Mouse (Mus musculus) left cerebral cortex, postnatal 14 days (tissue): ENCODE results near the gene Sv2c. TPM values are rescaled to one million over a fixed set of nuclear protein-coding genes. Genes with fewer than 3 reads are reported as not detected.

ENCODE experiments used
- DNase-seq, 2 experiments: peaks; one replicate each; pipeline ENCODE4 v3.0.0; 2021 to 2022; ENCODE audit warnings: low spot score in 2 of 2, mixed read lengths in 1 of 2
- intact Hi-C: fragments of 180-260 bp; cut with DNase I; formaldehyde crosslinking; loops from one replicate; pipeline ENCODE4 v1.15.1; 2025
- long read RNA-seq, 2 experiments: library from polyadenylated mRNA; stranded (forward); transcript quantifications; one replicate each; pipeline ENCODE4 v2.0.0; 2021
- total RNA-seq, 2 experiments: library from RNA; stranded (reverse); gene quantifications; 2 replicates each; pipeline ENCODE4 v1.2.3; 2021

The Sv2c gene
- total RNA-seq, result 10 to 100 TPM; 25.9 to 29.4 TPM
- long read RNA-seq, experiment 1, partial matches to known transcripts, result 0 of 2 reads
- long read RNA-seq, experiment 1, other reads (novel, unspliced or antisense), result 2 of 2 reads
- long read RNA-seq, experiment 2, partial matches to known transcripts, result 0 of 2 reads
- long read RNA-seq, experiment 2, other reads (novel, unspliced or antisense), result 2 of 2 reads

- intact Hi-C loops, result loop anchor here (5.0 kb wide), 1 partner anchor 255 kb away; the partner anchor contains the start of gene Poc5
- peak; percentile 65 to 69 for DNase-seq
These were observed at the start of gene Sv2c for GRCm38 (mm10) chr13:96132401-96132816. Gene Sv2c, minus strand, starts transcription at chr13:96132577.

- intact Hi-C loops, result no loop called here
- DNase-seq, result no peak
These were observed 48.3 kb upstream of the Sv2c start for GRCm38 (mm10) chr13:96180671-96181161.

- peak; percentile 34 to 61 for DNase-seq
- intact Hi-C loops, result no loop called here
These were observed 43.3 kb upstream of the Sv2c start for GRCm38 (mm10) chr13:96175591-96176212.

DNA sequence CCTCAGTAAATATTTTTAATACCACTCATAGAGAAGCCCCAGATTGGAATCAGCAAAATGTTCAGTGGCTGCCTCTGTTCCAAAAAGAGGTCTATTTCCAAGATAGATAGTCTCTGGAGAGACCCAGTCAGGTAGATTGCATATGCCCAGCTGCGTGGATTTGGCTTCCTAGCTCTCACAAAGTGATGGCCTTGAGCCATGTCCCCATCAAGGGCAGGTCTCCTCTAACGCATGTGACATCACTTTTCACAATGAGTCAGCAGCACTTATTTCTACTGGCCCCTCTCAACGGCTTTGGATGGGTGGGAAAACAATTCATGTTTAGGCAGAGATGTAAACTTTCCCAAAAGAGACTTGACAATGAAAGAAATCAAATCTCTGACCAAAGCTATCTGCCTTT is 41.3 kb upstream of the Sv2c start:
- no peak for DNase-seq
- intact Hi-C loops, result no loop called here

GRCm38 (mm10) chr13:96172290-96172689 is 39.9 kb upstream of the Sv2c start:
- DNase-seq, result no peak
- intact Hi-C loops, result no loop called here

DNA sequence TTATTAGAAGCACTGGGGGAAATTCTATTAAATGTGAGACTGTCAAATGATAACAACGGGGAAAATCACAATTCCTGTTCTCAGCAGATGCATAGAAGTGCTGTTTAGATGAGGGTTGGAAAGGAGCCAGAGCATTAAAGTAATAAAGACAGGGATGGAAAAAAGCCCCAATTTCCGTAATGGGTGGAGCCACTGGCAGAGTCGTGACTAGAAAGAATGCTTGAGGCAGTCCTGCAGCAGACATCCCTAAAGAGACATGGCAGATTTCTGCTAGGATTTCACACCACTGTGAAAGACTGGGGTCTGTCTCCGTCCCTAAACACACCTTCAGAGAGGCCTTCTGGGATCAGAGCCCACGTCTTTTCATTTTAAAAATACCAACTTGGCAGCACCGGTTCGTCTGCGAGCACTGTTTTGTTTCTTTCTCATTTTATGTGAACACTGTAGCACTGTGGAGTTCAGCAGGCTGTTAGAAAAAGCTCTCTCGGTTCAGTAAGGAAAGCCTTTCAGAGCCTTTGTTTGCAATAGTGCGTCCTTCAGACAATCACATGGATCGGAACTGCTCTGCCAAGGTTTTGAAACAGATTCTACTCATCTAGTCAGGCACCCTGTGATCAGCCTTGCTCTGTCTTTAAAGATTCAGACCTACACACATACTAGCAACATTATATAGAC is 36.8 kb upstream of the Sv2c start:
- intact Hi-C loops, result no loop called here
- no peak for DNase-seq

DNA sequence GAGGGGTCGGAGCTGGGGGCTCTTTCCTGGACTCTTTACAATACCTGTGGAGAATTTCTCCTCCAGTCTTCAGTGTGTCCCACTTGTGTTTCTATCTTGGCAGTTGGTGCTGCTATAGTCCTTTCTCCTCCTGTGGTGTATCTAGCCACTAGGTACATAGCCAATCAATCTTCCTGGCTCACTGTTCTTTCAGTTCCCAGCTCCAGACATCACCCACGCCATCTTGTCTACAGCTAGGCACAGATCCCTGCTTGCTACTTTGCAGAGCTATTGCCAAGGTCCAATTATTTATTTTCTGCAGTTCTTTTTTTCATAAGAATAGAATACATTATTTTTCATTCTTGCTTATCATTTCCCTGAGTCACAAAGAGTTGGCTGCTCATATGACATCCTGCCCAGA is 34.2 kb upstream of the Sv2c start:
- intact Hi-C loops, result no loop called here
- no peak for DNase-seq

GRCm38 (mm10) chr13:96133363-96134100 is 1.2 kb upstream of the Sv2c start:
- intact Hi-C loops, result loop anchor here (5.0 kb wide), 1 partner anchor 254 kb away; the partner anchor contains the start of gene Poc5
- DNase-seq, result peak in 1 of 2 experiments; percentile 3

- DNase-seq, result peak; percentile 16 to 25
- intact Hi-C loops, result loop anchor here (5.0 kb wide), 1 partner anchor 254 kb away; the partner anchor contains the start of gene Poc5
These were observed 456 bp upstream of the Sv2c start for GRCm38 (mm10) chr13:96132833-96133232.

GRCm38 (mm10) chr13:96131911-96132310 is 466 bp downstream of the Sv2c start:
- intact Hi-C loops, result loop anchor here (5.0 kb wide), 1 partner anchor 255 kb away; the partner anchor contains the start of gene Poc5
- DNase-seq, result no peak

- intact Hi-C loops, result loop anchor here (5.0 kb wide), 1 partner anchor 256 kb away; the partner anchor contains the start of gene Poc5
- peak; percentile 64 to 71 for DNase-seq
These were observed 1.3 kb downstream of the Sv2c start for GRCm38 (mm10) chr13:96131050-96131449.

DNA sequence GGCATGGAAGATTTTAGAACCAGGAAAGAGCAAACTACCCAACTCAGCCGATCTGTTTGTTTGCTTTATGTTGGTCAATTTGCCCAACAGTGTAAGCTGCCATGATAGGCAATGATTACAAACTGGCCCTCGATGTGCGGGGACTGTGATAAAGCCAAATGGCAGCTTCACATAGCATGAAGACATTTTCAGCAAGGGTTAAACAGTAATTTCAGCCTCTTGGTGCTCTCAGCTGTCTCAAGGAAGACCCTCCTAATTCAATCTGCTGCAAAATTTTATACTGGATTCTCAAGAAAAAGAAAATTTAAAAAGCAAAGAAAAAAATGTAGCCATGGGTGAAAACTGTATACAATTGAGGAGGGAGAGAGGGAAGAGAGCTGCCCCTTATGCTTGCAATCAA is 3.3 kb downstream of the Sv2c start:
- DNase-seq, result no peak
- intact Hi-C loops, result no loop called here

DNA sequence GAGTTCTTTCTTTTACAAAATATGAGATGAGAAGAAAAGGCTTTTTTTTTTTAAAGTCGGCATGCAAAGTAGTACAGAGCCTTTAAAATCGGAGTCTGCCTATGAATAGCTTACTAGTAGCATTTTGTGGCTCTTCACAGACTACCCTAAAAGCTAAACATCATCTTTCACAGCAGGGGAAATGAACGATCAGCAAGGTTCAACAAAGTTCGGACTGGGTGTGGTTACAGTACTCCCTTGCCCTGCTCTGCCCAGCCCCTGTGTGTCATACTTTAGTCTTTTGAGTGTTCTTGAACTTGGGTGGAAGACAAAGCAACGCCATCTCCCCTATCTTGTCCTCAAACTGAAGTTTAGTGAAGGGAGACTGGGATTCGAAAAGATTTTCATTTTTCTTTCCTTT is 5.7 kb downstream of the Sv2c start:
- intact Hi-C loops, result no loop called here
- DNase-seq, result no peak

DNA sequence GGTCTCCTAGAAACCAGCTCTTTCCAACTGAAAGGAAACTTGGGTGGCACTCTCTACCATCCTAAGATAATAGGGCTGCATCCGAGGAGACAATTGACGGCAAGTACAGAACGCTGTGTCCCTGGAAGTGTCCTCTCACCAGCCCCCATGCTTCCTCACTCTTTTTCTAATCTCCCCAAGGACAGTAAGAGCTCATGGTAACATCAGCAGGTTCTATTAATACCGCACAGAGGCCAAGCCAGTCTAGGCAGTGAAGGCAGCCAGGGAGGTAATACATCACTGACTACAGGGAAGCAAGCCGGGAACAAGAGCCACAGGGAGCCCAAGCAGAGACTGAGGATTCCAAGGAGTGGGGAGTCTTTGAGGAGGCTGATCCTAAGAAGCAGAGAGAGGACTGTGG is 7.4 kb downstream of the Sv2c start:
- intact Hi-C loops, result no loop called here
- DNase-seq, result no peak

GRCm38 (mm10) chr13:96112711-96113110 is 19.7 kb downstream of the Sv2c start:
- DNase-seq, result no peak
- intact Hi-C loops, result no loop called here

DNA sequence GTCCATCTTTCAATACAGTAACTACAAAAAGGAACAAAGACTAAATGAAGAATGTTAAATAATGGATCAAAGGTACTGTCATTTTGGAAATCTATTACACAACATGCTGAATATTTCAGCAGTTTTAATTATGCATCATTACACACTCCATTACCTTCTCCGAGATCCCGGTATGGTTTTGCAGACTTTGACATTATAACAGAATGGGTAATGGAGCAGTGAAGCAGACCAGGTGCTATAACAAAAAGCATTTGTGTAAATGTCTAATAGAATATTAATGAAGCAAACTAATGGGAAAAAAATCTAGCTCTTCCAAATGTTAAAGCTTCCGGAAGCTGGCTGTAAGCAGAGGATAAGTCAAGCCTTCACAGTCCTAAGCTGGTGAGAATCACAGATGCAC is 21.6 kb downstream of the Sv2c start:
- no peak for DNase-seq
- intact Hi-C loops, result no loop called here

- DNase-seq, result no peak
- intact Hi-C loops, result no loop called here
These were observed 26.0 kb downstream of the Sv2c start for GRCm38 (mm10) chr13:96106367-96106766.

DNA sequence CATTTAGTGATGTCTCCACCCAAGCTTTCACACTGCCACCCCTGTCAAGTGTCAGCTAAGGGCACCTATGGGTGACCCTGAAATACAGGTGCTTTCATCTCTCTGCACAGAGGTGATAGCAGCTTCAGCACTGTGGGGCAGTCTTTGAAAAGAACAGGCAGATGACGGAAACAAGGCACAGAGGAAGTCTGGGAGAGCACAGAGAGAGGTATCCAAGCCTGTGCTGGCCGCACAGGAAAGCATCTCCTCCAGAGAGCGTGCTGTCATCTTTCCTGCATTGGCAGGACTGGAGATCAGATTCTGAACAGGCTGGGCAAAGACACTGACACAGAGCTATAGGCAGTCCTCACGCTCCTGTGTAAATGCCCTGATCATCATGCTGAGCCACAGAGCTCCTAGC is 41.4 kb downstream of the Sv2c start:
- intact Hi-C loops, result no loop called here

GRCm38 (mm10) chr13:96085581-96086302 is 46.6 kb downstream of the Sv2c start:
- intact Hi-C loops, result no loop called here
- no peak for DNase-seq

More for the DNA sequence above, 41.4 kb downstream of the Sv2c start:
- DNase-seq, result no peak
